Mouse (Mus musculus) cerebellum, adult 2 months (tissue): Measurements from ENCODE around the gene Clint1. TPM values are rescaled to one million over a fixed set of nuclear protein-coding genes. Genes with fewer than 3 reads are reported as not detected.

Experiments
- DNase-seq, 2 experiments: peaks; one replicate each; pipeline ENCODE4 v3.0.0; 2021
- H3K27ac ChIP-seq: fragments of 200-500 bp; 2 replicates; pipeline ENCODE4 v1.5.1; 2012; ENCODE audit warnings: low read length, control low read depth, inconsistent platforms; ENCODE audit not compliant: insufficient read depth
- H3K27me3 ChIP-seq: fragments of 200-500 bp; 2 replicates; pipeline ENCODE4 v1.6.1; 2012; ENCODE audit warnings: inconsistent platforms, mild to moderate bottlenecking, low read length, moderate library complexity; ENCODE audit not compliant: control insufficient read depth, insufficient read depth
- H3K4me1 ChIP-seq: fragments of 200-500 bp; 2 replicates; pipeline ENCODE4 v1.6.1; 2011; ENCODE audit warnings: low read length; ENCODE audit not compliant: control insufficient read depth, insufficient read depth
- H3K4me3 ChIP-seq: fragments of 200-500 bp; replicated peaks from 2 replicates; pipeline ENCODE3; 2011; ENCODE audit warnings: mild to moderate bottlenecking, low read depth, low read length, control low read depth; ENCODE audit not compliant: insufficient read depth
- CTCF ChIP-seq: fragments of 200-500 bp; IDR thresholded peaks from 2 replicates; pipeline ENCODE4 v1.5.1; 2011; ENCODE audit warnings: low read depth, mild to moderate bottlenecking, control low read depth, low read length, moderate library complexity, borderline replicate concordance; ENCODE audit not compliant: insufficient read depth
- POLR2A ChIP-seq: fragments of 200-500 bp; IDR thresholded peaks from 2 replicates; pipeline ENCODE4 v1.6.1; 2011; ENCODE audit warnings: low read length, control low read depth, borderline replicate concordance; ENCODE audit not compliant: insufficient read depth
- WGBS: fragments of 180-500 bp; shearing (Covaris S2); methylation state at CpG from one replicate; pipeline ENCODE4 v1.1.7; 2018; 5-methylcytosine and 5-hydroxymethylcytosine counted together
- polyA plus RNA-seq: library from polyadenylated mRNA; depleted of rRNA; stranded (reverse); fragments of >200 nt; gene quantifications from 2 replicates; pipeline ENCODE4 v1.2.3, GENCODE M21; 2012

Gene Clint1
- polyA plus RNA-seq, 1 experiment: 41.4 TPM

- H3K4me1 ChIP-seq: peaks cover 2% of the 10 kb centered on the region; the same call in 1 of the 2 replicates
- WGBS: 80% methylated on average over 4 of the region's 4 CpGs
These were observed 2.6 kb upstream of the Clint1 start for GRCm38 (mm10) chr11:45849203-45849602.

GRCm38 (mm10) chr11:45849859-45850258 lies 2.0 kb upstream of the Clint1 start:
- Histone ChIP-seq H3K27ac (no peak overlapping the region), H3K27me3 (no peaks in the 10 kb centered on the region), H3K4me1 (peaks cover 2% of the 10 kb centered on the region; the same call in 1 of the 2 replicates), H3K4me3 (no peak overlapping the region)
- DNase-seq: no peak
- TF ChIP-seq CTCF: no peak
- TF ChIP-seq POLR2A: no peak
- WGBS: 70% methylated on average over 3 of the region's 3 CpGs

More at GRCm38 (mm10) chr11:45849203-45849602, 2.6 kb upstream of the Clint1 start:
- H3K4me3 ChIP-seq: no peak overlapping the region
- no peak for DNase-seq
- TF ChIP-seq CTCF (no peak), POLR2A (no peak)
- H3K27ac ChIP-seq: no peak overlapping the region
- H3K27me3 ChIP-seq: no peaks in the 10 kb centered on the region

GRCm38 (mm10) chr11:45850317-45850716 lies 1.5 kb upstream of the Clint1 start:
- Histone ChIP-seq H3K4me1 (peaks cover 2% of the 10 kb centered on the region; the same call in 1 of the 2 replicates), H3K27me3 (no peaks in the 10 kb centered on the region), H3K27ac (no peak overlapping the region), H3K4me3 (no peak overlapping the region)
- TF ChIP-seq POLR2A (no peak), CTCF (no peak)
- DNase-seq: no peak
- 58% methylated on average over 3 of the region's 3 CpGs for WGBS

- 2% methylated on average over 46 of the region's 58 CpGs for WGBS
These were observed 508 bp downstream of the Clint1 start for GRCm38 (mm10) chr11:45852124-45852994.

GRCm38 (mm10) chr11:45852995-45853317 lies 1.1 kb downstream of the Clint1 start:
- WGBS: 66% methylated on average over 6 of the region's 6 CpGs
- H3K27ac ChIP-seq: no peak overlapping the region
- peaks cover 4% of the 10 kb centered on the region for H3K4me1 ChIP-seq
- no peak overlapping the region for H3K4me3 ChIP-seq
- TF ChIP-seq CTCF: no peak
- TF ChIP-seq POLR2A: no peak
- no peak for DNase-seq
- no peaks in the 10 kb centered on the region for H3K27me3 ChIP-seq

More at GRCm38 (mm10) chr11:45852124-45852994, 508 bp downstream of the Clint1 start:
- Histone ChIP-seq H3K27me3 (no peaks in the 10 kb centered on the region), H3K27ac (no peak overlapping the region; the same call in 1 of the 2 replicates), H3K4me3 (peak overlapping the region; percentile 71), H3K4me1 (peaks cover 4% of the 10 kb centered on the region)
- TF ChIP-seq CTCF: no peak
- no peak for TF ChIP-seq POLR2A
- DNase-seq: peak in 1 of 2 experiments; percentile 42

- H3K4me1 ChIP-seq: peaks cover 4% of the 10 kb centered on the region
- no peak overlapping the region for H3K27ac ChIP-seq
- WGBS: 96% methylated on average over 2 of the region's 2 CpGs
- no peak for DNase-seq
- TF ChIP-seq POLR2A (no peak), CTCF (no peak)
- H3K27me3 ChIP-seq: no peaks in the 10 kb centered on the region
- H3K4me3 ChIP-seq: no peak overlapping the region
These were observed 2.1 kb downstream of the Clint1 start for GRCm38 (mm10) chr11:45853916-45854315.

GRCm38 (mm10) chr11:45854381-45854780 lies 2.5 kb downstream of the Clint1 start:
- TF ChIP-seq POLR2A (no peak), CTCF (no peak)

More at GRCm38 (mm10) chr11:45854381-45854780, 2.5 kb downstream of the Clint1 start:
- Histone ChIP-seq H3K27ac (no peak overlapping the region), H3K4me3 (no peak overlapping the region), H3K27me3 (no peaks in the 10 kb centered on the region), H3K4me1 (peaks cover 4% of the 10 kb centered on the region)
- DNase-seq: no peak
- WGBS: 60% methylated on average over 7 of the region's 7 CpGs
